Mouse (Mus musculus) adrenal gland, adult 2 months (tissue): ENCODE data around the gene Zfp644. TPM values are rescaled to one million over a fixed set of nuclear protein-coding genes. Genes with fewer than 3 reads are reported as not detected.

Experiments used
- DNase-seq: peaks from one replicate; pipeline ENCODE4 v3.0.0; 2021
- polyA plus RNA-seq: library from polyadenylated mRNA; depleted of rRNA; stranded (reverse); fragments of >200 nt; gene quantifications from 2 replicates; pipeline ENCODE4 v1.2.3, GENCODE M21; 2012
- total RNA-seq, 2 experiments: library from RNA; stranded (reverse); gene quantifications; 2 replicates each; pipeline ENCODE4 v1.2.3; 2021

The Zfp644 gene
- total and polyA plus RNA-seq, 3 experiments = 5.6 to 65.2 (median 63.5) TPM

- DNase-seq = no peak
These were observed 36.2 kb downstream of the Zfp644 start for GRCm38 (mm10) chr5:106660867-106661266.

GRCm38 (mm10) chr5:106652790-106653328, 44.2 kb downstream of the Zfp644 start:
- DNase-seq = no peak

- DNase-seq = no peak
These were observed 44.8 kb downstream of the Zfp644 start for GRCm38 (mm10) chr5:106652220-106652753.

GRCm38 (mm10) chr5:106649995-106650394, 47.1 kb downstream of the Zfp644 start:
- no peak for DNase-seq

- no peak for DNase-seq
These were observed 47.6 kb downstream of the Zfp644 start for GRCm38 (mm10) chr5:106649441-106649840.

- DNase-seq = no peak
These were observed 53.7 kb downstream of the Zfp644 start for GRCm38 (mm10) chr5:106643434-106643833.

- no peak for DNase-seq
These were observed 55.2 kb downstream of the Zfp644 start for GRCm38 (mm10) chr5:106641876-106642275.

- DNase-seq = no peak
These were observed 56.8 kb downstream of the Zfp644 start for GRCm38 (mm10) chr5:106640235-106640809.

- no peak for DNase-seq
These were observed 57.5 kb downstream of the Zfp644 start for GRCm38 (mm10) chr5:106639627-106640026.

- DNase-seq = no peak
These were observed 60.6 kb downstream of the Zfp644 start for GRCm38 (mm10) chr5:106636423-106636946.

- no peak for DNase-seq
These were observed 68.5 kb downstream of the Zfp644 start for GRCm38 (mm10) chr5:106628369-106629149.

- DNase-seq = no peak
These were observed 73.8 kb downstream of the Zfp644 start for GRCm38 (mm10) chr5:106623337-106623736.

GRCm38 (mm10) chr5:106622193-106622592, 74.9 kb downstream of the Zfp644 start:
- DNase-seq = no peak

- DNase-seq = no peak
These were observed 76.6 kb downstream of the Zfp644 start for GRCm38 (mm10) chr5:106620446-106620845.

- DNase-seq = no peak
These were observed 82.1 kb downstream of the Zfp644 start for GRCm38 (mm10) chr5:106615006-106615405.

- no peak for DNase-seq
These were observed 82.5 kb downstream of the Zfp644 start for GRCm38 (mm10) chr5:106614570-106614969.

GRCm38 (mm10) chr5:106612151-106612550, 84.9 kb downstream of the Zfp644 start:
- no peak for DNase-seq

GRCm38 (mm10) chr5:106608798-106609197, 88.3 kb downstream of the Zfp644 start, which contains the start of gene Gm17304:
Gene Gm17304, plus strand, starts transcription at chr5:106609098.
- no peak for DNase-seq

GRCm38 (mm10) chr5:106607081-106607480, 90.0 kb downstream of the Zfp644 start:
- no peak for DNase-seq

- no peak for DNase-seq
These were observed 92.0 kb downstream of the Zfp644 start for GRCm38 (mm10) chr5:106605096-106605495.

- no peak for DNase-seq
These were observed 92.7 kb downstream of the Zfp644 start for GRCm38 (mm10) chr5:106604381-106604780.

- DNase-seq = no peak
These were observed 97.6 kb downstream of the Zfp644 start for GRCm38 (mm10) chr5:106599482-106599881.

- DNase-seq = no peak
These were observed 99.6 kb downstream of the Zfp644 start for GRCm38 (mm10) chr5:106597472-106597871.
